ENCODE assay signal across 18 mouse cellular contexts in genomic region chr14:16964717-16965391, GRCm38 (mm10).
DNase-seq lines count a peak whose midpoint lies in the region; ATAC-seq and TF ChIP-seq lines count a peak whose summit lies in the region.
"Had no signal": no experiment of that assay in that cellular context is flagged by ENCODE, and none has a peak within 500 bp of the region (broad histone marks: within the 10 kb centered on the region; RNA-seq: fewer than 3 reads in every experiment).

No protein-coding gene starts in this region.

- DNase-seq in stomach, postnatal 0 days (ENCODE audit: low spot score): no peak
- peak; percentile 92 for DNase-seq in embryonic facial prominence, embryonic 11.5 days (ENCODE audit: low spot score)
- peak; percentile 33 for DNase-seq in limb, embryonic 11.5 days (ENCODE audit: low spot score)
- DNase-seq in gastrocnemius, adult 2 months: no peak
- no peak for DNase-seq in left cerebral cortex, adult 8-10 months (ENCODE audit: low spot score in 2 of 2)
- DNase-seq: adrenal gland, adult 8-10 months; cerebellum, adult 9-10 months; gastrocnemius, postnatal 14 days; kidney, adult 9 months; right cerebral cortex, postnatal 25 days had no signal

- no peak overlapping the region for H3K4me3 ChIP-seq in stomach, embryonic 14.5 days (ENCODE audit: low read depth, low read length)
- no peak overlapping the region for H3K4me3 ChIP-seq in stomach, postnatal 0 days (ENCODE audit: low read depth, low read length)
- H3K4me3 ChIP-seq in embryonic facial prominence, embryonic 11.5 days (ENCODE audit: low read depth, low read length): no peak overlapping the region
- H3K4me3 ChIP-seq in limb, embryonic 11.5 days (ENCODE audit: low read depth, low read length): no peak overlapping the region
- no peak overlapping the region for H3K4me3 ChIP-seq in gastrocnemius, adult 2 months
- H3K4me3 ChIP-seq in midbrain, embryonic 13.5 days (replicated peaks): no peak overlapping the region
- H3K4me3 ChIP-seq: forebrain, embryonic 15.5 days; layer of hippocampus, adult 2 months; midbrain, embryonic 12.5 days had no signal

- intact Hi-C loops in gastrocnemius, adult 2 months (cut with DNase I): no loop called here

- TF ChIP-seq EP300 in stomach, postnatal 0 days (optimal IDR thresholded peaks at IDR 0.05): no peak

- H3K27ac ChIP-seq in stomach, embryonic 14.5 days (ENCODE audit: low read length): no peak overlapping the region; the same call in 1 of the 2 replicates
- H3K27ac ChIP-seq in stomach, postnatal 0 days (replicated peaks): no peak overlapping the region
- peak overlapping the region; percentile 72 for H3K27ac ChIP-seq in embryonic facial prominence, embryonic 11.5 days (replicated peaks; ENCODE audit: low read depth, low read length)
- H3K27ac ChIP-seq in limb, embryonic 11.5 days (replicated peaks; ENCODE audit: low read depth, low read length): 0 out of 2 replicates have a peak overlapping the region, but pooled peaks have one; percentile 53
- no peak overlapping the region for H3K27ac ChIP-seq in gastrocnemius, adult 2 months
- H3K27ac ChIP-seq in midbrain, embryonic 13.5 days: no peak overlapping the region
- H3K27ac ChIP-seq: forebrain, embryonic 15.5 days; layer of hippocampus, adult 2 months; liver, embryonic 14.5 days; midbrain, embryonic 12.5 days had no signal

- H3K9ac ChIP-seq in stomach, embryonic 14.5 days (replicated peaks; ENCODE audit: low read depth, low read length): no peak overlapping the region
- H3K9ac ChIP-seq in stomach, postnatal 0 days (ENCODE audit: low read length): no peak overlapping the region
- no peak overlapping the region for H3K9ac ChIP-seq in embryonic facial prominence, embryonic 11.5 days (replicated peaks; ENCODE audit: low read length)
- H3K9ac ChIP-seq in limb, embryonic 11.5 days (ENCODE audit: low read length): no peak overlapping the region
- H3K9ac ChIP-seq in midbrain, embryonic 13.5 days (replicated peaks): no peak overlapping the region
- H3K9ac ChIP-seq: forebrain, embryonic 15.5 days; liver, embryonic 14.5 days; midbrain, embryonic 12.5 days had no signal

- no peaks in the 10 kb centered on the region for H3K27me3 ChIP-seq in stomach, embryonic 14.5 days (ENCODE audit: control insufficient read depth, insufficient read depth, low read length)
- H3K27me3 ChIP-seq in stomach, postnatal 0 days (ENCODE audit: control insufficient read depth, insufficient read depth, low read length): no peaks in the 10 kb centered on the region
- H3K27me3 ChIP-seq in embryonic facial prominence, embryonic 11.5 days (ENCODE audit: control insufficient read depth, insufficient read depth, low read length): no peaks in the 10 kb centered on the region
- no peaks in the 10 kb centered on the region for H3K27me3 ChIP-seq in limb, embryonic 11.5 days (ENCODE audit: control insufficient read depth, insufficient read depth, low read length)
- H3K27me3 ChIP-seq in midbrain, embryonic 13.5 days: no peaks in the 10 kb centered on the region
- H3K27me3 ChIP-seq: forebrain, embryonic 15.5 days; midbrain, embryonic 12.5 days had no signal

- no peaks in the 10 kb centered on the region for H3K9me3 ChIP-seq in stomach, embryonic 14.5 days (ENCODE audit: control insufficient read depth, low read depth, low read length)
- no peaks in the 10 kb centered on the region for H3K9me3 ChIP-seq in stomach, postnatal 0 days (ENCODE audit: control insufficient read depth, low read length)
- H3K9me3 ChIP-seq in embryonic facial prominence, embryonic 11.5 days (replicated peaks; ENCODE audit: control insufficient read depth, low read length): no peaks in the 10 kb centered on the region
- no peaks in the 10 kb centered on the region; the same call in 1 of the 2 replicates for H3K9me3 ChIP-seq in limb, embryonic 11.5 days (ENCODE audit: control insufficient read depth, low read length)
- H3K9me3 ChIP-seq in midbrain, embryonic 13.5 days: no peaks in the 10 kb centered on the region
- H3K9me3 ChIP-seq: forebrain, embryonic 15.5 days; midbrain, embryonic 12.5 days had no signal

- WGBS in stomach, embryonic 14.5 days: 6% methylated on average over 2 of the region's 2 CpGs
- WGBS in stomach, postnatal 0 days: 15% methylated on average over 2 of the region's 2 CpGs
- 17% methylated on average over 2 of the region's 2 CpGs for WGBS in embryonic facial prominence, embryonic 11.5 days
- 5% methylated on average over 2 of the region's 2 CpGs for WGBS in limb, embryonic 11.5 days
- WGBS in midbrain, embryonic 13.5 days: 74% methylated on average over 2 of the region's 2 CpGs

- TF ChIP-seq CTCF in stomach, postnatal 0 days (IDR thresholded peaks at IDR 0.05; ENCODE audit: low read depth): no peak
- TF ChIP-seq CTCF in gastrocnemius, adult 2 months (IDR thresholded peaks at IDR 0.05): no peak

- no peak overlapping the region for H3K4me2 ChIP-seq in stomach, embryonic 14.5 days (replicated peaks; ENCODE audit: low read depth, low read length)
- no peak overlapping the region for H3K4me2 ChIP-seq in stomach, postnatal 0 days (replicated peaks; ENCODE audit: low read depth)
- no peak overlapping the region for H3K4me2 ChIP-seq in embryonic facial prominence, embryonic 11.5 days (ENCODE audit: low read depth, low read length)
- no peak overlapping the region for H3K4me2 ChIP-seq in limb, embryonic 11.5 days (ENCODE audit: low read depth, severe bottlenecking)
- no peak overlapping the region for H3K4me2 ChIP-seq in midbrain, embryonic 13.5 days (replicated peaks)
- H3K4me2 ChIP-seq: forebrain, embryonic 15.5 days; midbrain, embryonic 12.5 days had no signal

- H3K4me1 ChIP-seq in stomach, embryonic 14.5 days (ENCODE audit: control insufficient read depth, insufficient read depth, low read length): peaks cover 15% of the 10 kb centered on the region; the same call in 1 of the 2 replicates
- H3K4me1 ChIP-seq in stomach, postnatal 0 days (replicated peaks; ENCODE audit: control insufficient read depth, insufficient read depth): no peaks in the 10 kb centered on the region; the same call in 1 of the 2 replicates
- H3K4me1 ChIP-seq in embryonic facial prominence, embryonic 11.5 days (ENCODE audit: control insufficient read depth, insufficient read depth, low read length): no peaks in the 10 kb centered on the region; the same call in 1 of the 2 replicates
- peaks cover 15% of the 10 kb centered on the region for H3K4me1 ChIP-seq in limb, embryonic 11.5 days (ENCODE audit: control insufficient read depth, insufficient read depth, low read length)
- no peaks in the 10 kb centered on the region for H3K4me1 ChIP-seq in midbrain, embryonic 13.5 days (replicated peaks)
- H3K4me1 ChIP-seq: forebrain, embryonic 15.5 days; midbrain, embryonic 12.5 days had no signal

- H3K36me3 ChIP-seq in stomach, embryonic 14.5 days (ENCODE audit: control insufficient read depth, insufficient read depth, low read length): no peaks in the 10 kb centered on the region
- no peaks in the 10 kb centered on the region for H3K36me3 ChIP-seq in stomach, postnatal 0 days (ENCODE audit: control insufficient read depth, insufficient read depth, low read length)
- no peaks in the 10 kb centered on the region for H3K36me3 ChIP-seq in embryonic facial prominence, embryonic 11.5 days (replicated peaks; ENCODE audit: control insufficient read depth, insufficient read depth, low read depth, low read length)
- no peaks in the 10 kb centered on the region for H3K36me3 ChIP-seq in limb, embryonic 11.5 days (ENCODE audit: control insufficient read depth, insufficient read depth, low read length)
- H3K36me3 ChIP-seq in midbrain, embryonic 13.5 days: no peaks in the 10 kb centered on the region
- H3K36me3 ChIP-seq: forebrain, embryonic 15.5 days; midbrain, embryonic 12.5 days had no signal

- ATAC-seq in stomach, embryonic 14.5 days (ENCODE audit: insufficient number of reproducible peaks, insufficient read depth, low FRiP score, low read depth): peak; percentile 55; the same call in 1 of the 2 replicates
- ATAC-seq in stomach, postnatal 0 days (ENCODE audit: low FRiP score, low TSS enrichment): no peak
- ATAC-seq in embryonic facial prominence, embryonic 11.5 days (replicated peaks; ENCODE audit: insufficient number of reproducible peaks, low FRiP score, low TSS enrichment, low read depth): peak; percentile 85
- peak; percentile 72; the same call in 1 of the 2 replicates for ATAC-seq in limb, embryonic 11.5 days (ENCODE audit: insufficient number of reproducible peaks, low FRiP score, low TSS enrichment, low read depth)
- no peak for ATAC-seq in midbrain, embryonic 13.5 days
- ATAC-seq: CD4-positive, CD25-positive, alpha-beta regulatory T cell, adult 4 months; forebrain, embryonic 15.5 days; inflammation-experienced regulatory T-cells, adult 6 months had no signal

Comparison
In these comparisons a context has a peak if more than half of its experiments do, and no peak if none do; other contexts are left out.
1. ATAC-seq: peak in stomach, embryonic 14.5 days (single experiment), embryonic facial prominence, embryonic 11.5 days (single experiment) and limb, embryonic 11.5 days (single experiment); none in stomach, postnatal 0 days (single experiment) and midbrain, embryonic 13.5 days (single experiment).
2. H3K27ac ChIP-seq: peak in embryonic facial prominence, embryonic 11.5 days (single experiment) and limb, embryonic 11.5 days (single experiment); none in stomach, embryonic 14.5 days (single experiment), stomach, postnatal 0 days (single experiment), gastrocnemius, adult 2 months (single experiment) and midbrain, embryonic 13.5 days (single experiment).
3. DNase-seq: peak in embryonic facial prominence, embryonic 11.5 days (single experiment) and limb, embryonic 11.5 days (single experiment); none in stomach, postnatal 0 days (single experiment), gastrocnemius, adult 2 months (single experiment) and left cerebral cortex, adult 8-10 months (0 of 2).